Mouse (Mus musculus) neural tube, embryonic 14.5 days (tissue): ENCODE measurements at regions not wholly inside any gene's neighbourhood (a gene's known extent, or its start where the extent isn't known, plus 50 kb on each side); places are given as distances from the start of the nearest gene placed in this dataset.

Experiments
- ATAC-seq: fragments of 200-750 bp; cut with Nextera tagmentation; 2 replicates; pipeline ENCODE4 v1.8.0; 2017; ENCODE audit warnings: low read depth, mild to moderate bottlenecking, moderate TSS enrichment, moderate library complexity
- H3K27ac ChIP-seq: fragments of 300-500 bp; sonication (generic); 2 replicates; pipeline ENCODE4 v1.5.1; 2014; ENCODE audit warnings: low read depth, mild to moderate bottlenecking, control low read depth, low read length, moderate library complexity, mixed read lengths
- H3K27me3 ChIP-seq: fragments of 300-500 bp; sonication (generic); 2 replicates; pipeline ENCODE4 v1.6.1; 2014; ENCODE audit warnings: low read length; ENCODE audit not compliant: control insufficient read depth, insufficient read depth
- H3K36me3 ChIP-seq: fragments of 300-500 bp; sonication (generic); 2 replicates; pipeline ENCODE4 v1.6.1; 2014; ENCODE audit warnings: low read length, mixed read lengths; ENCODE audit not compliant: control insufficient read depth, insufficient read depth
- H3K4me1 ChIP-seq: fragments of 300-500 bp; sonication (generic); 2 replicates; pipeline ENCODE4 v1.6.1; 2014; ENCODE audit warnings: low read length; ENCODE audit not compliant: control insufficient read depth, insufficient read depth
- H3K4me2 ChIP-seq: fragments of 300-500 bp; sonication (generic); 2 replicates; pipeline ENCODE4 v1.6.1; 2014; ENCODE audit warnings: mild to moderate bottlenecking, low read depth, low read length, control low read depth
- H3K4me3 ChIP-seq: fragments of 300-500 bp; sonication (generic); 2 replicates; pipeline ENCODE4 v1.5.1; 2014; ENCODE audit warnings: low read depth, low read length, control low read depth, mixed read lengths
- H3K9ac ChIP-seq: fragments of 300-500 bp; sonication (generic); replicated peaks from 2 replicates; pipeline ENCODE4 v1.6.1; 2014; ENCODE audit warnings: low read depth, mild to moderate bottlenecking, control low read depth, low read length, mixed read lengths
- H3K9me3 ChIP-seq: fragments of 300-500 bp; sonication (generic); 2 replicates; pipeline ENCODE4 v1.6.1; 2016; ENCODE audit warnings: low read length; ENCODE audit not compliant: control insufficient read depth
- WGBS: fragments of 180-500 bp; shearing (Covaris S2); extraction: QIAGEN DNeasy Blood & Tissue Kit; methylation state at CpG from one replicate; pipeline ENCODE4 v1.1.7; 2014; 5-methylcytosine and 5-hydroxymethylcytosine counted together

GRCm38 (mm10) chrX:167103501-167104246 is 105.4 kb downstream of the Tmsb4x start:
- no peaks in the 10 kb centered on the region for H3K36me3 ChIP-seq
- ATAC-seq: no peak
- H3K27me3 ChIP-seq: no peaks in the 10 kb centered on the region; the same call in 1 of the 2 replicates
- H3K4me2 ChIP-seq: no peak overlapping the region
- no peaks in the 10 kb centered on the region for H3K4me1 ChIP-seq
- H3K27ac ChIP-seq: no peak overlapping the region
- no peak overlapping the region for H3K4me3 ChIP-seq
- 34% methylated on average over 12 of the region's 12 CpGs for WGBS
- H3K9ac ChIP-seq: no peak overlapping the region
- no peaks in the 10 kb centered on the region for H3K9me3 ChIP-seq

DNA sequence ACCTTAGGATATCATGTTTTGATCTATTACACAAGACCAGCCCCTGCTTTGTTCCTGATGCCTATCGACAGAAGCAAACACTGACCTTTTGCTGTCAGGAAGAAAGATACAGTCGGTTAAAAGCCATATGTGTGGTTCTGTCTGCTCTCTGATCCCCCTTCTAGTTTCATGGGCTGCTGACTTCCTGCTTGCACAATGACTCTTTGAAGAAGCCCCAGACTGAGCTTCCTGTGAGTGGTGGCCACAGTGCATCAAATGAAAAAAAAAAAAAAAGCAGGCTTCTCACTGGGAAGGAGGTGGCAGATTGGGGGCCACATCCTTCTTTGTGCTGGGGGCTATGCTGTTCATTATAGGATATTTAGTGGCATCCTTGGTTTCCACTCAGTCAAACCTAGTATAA is 107.2 kb downstream of the Tmsb4x start:
- H3K4me3 ChIP-seq: no peak overlapping the region
- no peak for ATAC-seq
- 77% methylated on average over 2 of the region's 2 CpGs for WGBS
- no peak overlapping the region for H3K27ac ChIP-seq
- no peaks in the 10 kb centered on the region for H3K9me3 ChIP-seq
- no peaks in the 10 kb centered on the region; the same call in 1 of the 2 replicates for H3K27me3 ChIP-seq
- H3K9ac ChIP-seq: no peak overlapping the region
- H3K4me1 ChIP-seq: no peaks in the 10 kb centered on the region
- H3K4me2 ChIP-seq: no peak overlapping the region
- no peaks in the 10 kb centered on the region for H3K36me3 ChIP-seq

- Histone ChIP-seq H3K4me2 (no peak overlapping the region), H3K9ac (no peak overlapping the region), H3K27ac (no peak overlapping the region), H3K36me3 (no peaks in the 10 kb centered on the region), H3K4me3 (no peak overlapping the region), H3K4me1 (no peaks in the 10 kb centered on the region), H3K9me3 (no peaks in the 10 kb centered on the region), H3K27me3 (no peaks in the 10 kb centered on the region; the same call in 1 of the 2 replicates)
- no peak for ATAC-seq
- 65% methylated on average over 6 of the region's 6 CpGs for WGBS
Measured at GRCm38 (mm10) chrX:167099411-167099810, 109.7 kb downstream of the Tmsb4x start.

DNA sequence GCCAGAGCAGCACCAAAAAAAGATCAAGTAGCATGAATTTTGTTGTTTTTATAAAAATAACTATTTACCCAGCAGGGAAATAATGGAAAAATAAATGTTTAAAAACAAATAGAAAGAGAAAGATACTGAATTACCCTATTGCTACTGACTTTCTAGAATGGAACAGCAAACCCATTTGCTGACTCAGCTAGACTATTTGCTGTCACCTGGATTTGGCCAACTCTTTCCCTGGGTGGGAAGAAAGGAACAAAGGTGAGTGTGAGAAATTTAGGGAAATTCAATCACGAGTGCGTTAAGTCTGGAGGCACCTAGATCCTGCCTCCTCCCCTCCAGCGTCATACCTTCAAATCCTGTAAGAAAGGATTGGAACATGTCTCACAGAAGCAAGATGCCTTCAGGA is 110.2 kb downstream of the Tmsb4x start:
- Histone ChIP-seq H3K9me3 (no peaks in the 10 kb centered on the region), H3K4me2 (no peak overlapping the region), H3K9ac (no peak overlapping the region), H3K27ac (no peak overlapping the region), H3K36me3 (no peaks in the 10 kb centered on the region), H3K27me3 (no peaks in the 10 kb centered on the region; the same call in 1 of the 2 replicates), H3K4me3 (no peak overlapping the region), H3K4me1 (no peaks in the 10 kb centered on the region)
- 82% methylated on average over 3 of the region's 3 CpGs for whole genome bisulfite sequencing
- ATAC-seq: no peak

DNA sequence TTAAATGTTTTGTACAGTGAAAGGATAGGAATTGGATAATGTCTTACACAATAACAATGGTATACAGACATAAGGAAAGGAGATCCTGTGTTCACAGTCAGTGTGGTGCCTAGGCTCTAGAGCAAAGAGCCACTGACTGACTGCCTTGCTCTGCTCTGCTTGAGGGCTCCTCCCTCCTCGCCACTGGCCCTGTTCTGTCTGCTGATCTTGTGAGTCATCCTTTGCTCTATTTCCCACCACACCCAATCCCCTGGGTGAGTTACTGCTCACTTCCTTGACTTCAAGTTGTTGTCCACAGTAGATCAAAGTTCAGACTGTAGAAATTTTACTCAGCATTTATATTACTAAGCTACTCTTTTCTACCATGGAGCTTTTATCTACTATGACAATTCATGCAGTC is 117.3 kb downstream of the Tmsb4x start:
- WGBS: 65% methylated on average over 1 of the region's 1 CpGs
- H3K4me2 ChIP-seq: no peak overlapping the region
- H3K9me3 ChIP-seq: no peaks in the 10 kb centered on the region
- H3K9ac ChIP-seq: no peak overlapping the region
- no peak for ATAC-seq
- no peak overlapping the region for H3K27ac ChIP-seq
- H3K4me3 ChIP-seq: no peak overlapping the region
- peaks cover 3% of the 10 kb centered on the region; the same call in 1 of the 2 replicates for H3K27me3 ChIP-seq
- H3K36me3 ChIP-seq: no peaks in the 10 kb centered on the region
- no peaks in the 10 kb centered on the region for H3K4me1 ChIP-seq

DNA sequence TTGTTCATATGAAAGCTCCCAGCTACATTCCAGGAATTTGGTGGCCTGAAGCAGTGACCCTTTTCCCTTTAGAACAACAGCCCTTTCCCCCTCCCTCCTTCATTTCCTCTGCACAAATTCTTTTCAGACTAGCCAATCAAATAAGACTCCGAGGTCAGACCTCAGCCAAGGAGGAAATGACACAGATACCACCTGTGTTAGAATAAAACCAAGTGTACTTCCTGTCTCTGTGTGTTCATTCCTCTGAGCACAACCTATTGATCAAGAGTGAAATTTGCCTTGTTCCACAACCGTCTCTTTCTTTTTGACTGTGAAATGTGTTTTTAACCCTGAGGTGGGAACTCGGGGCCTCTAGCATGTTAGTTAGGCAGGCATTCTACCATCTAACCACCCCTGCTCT is 120.2 kb downstream of the Tmsb4x start:
- ATAC-seq: no peak
- no peaks in the 10 kb centered on the region for H3K9me3 ChIP-seq
- no peak overlapping the region for H3K9ac ChIP-seq
- H3K4me1 ChIP-seq: no peaks in the 10 kb centered on the region
- WGBS: 53% methylated on average over 3 of the region's 3 CpGs
- H3K4me3 ChIP-seq: no peak overlapping the region
- H3K36me3 ChIP-seq: no peaks in the 10 kb centered on the region
- no peak overlapping the region for H3K27ac ChIP-seq
- H3K4me2 ChIP-seq: no peak overlapping the region
- H3K27me3 ChIP-seq: peaks cover 3% of the 10 kb centered on the region; the same call in 1 of the 2 replicates

DNA sequence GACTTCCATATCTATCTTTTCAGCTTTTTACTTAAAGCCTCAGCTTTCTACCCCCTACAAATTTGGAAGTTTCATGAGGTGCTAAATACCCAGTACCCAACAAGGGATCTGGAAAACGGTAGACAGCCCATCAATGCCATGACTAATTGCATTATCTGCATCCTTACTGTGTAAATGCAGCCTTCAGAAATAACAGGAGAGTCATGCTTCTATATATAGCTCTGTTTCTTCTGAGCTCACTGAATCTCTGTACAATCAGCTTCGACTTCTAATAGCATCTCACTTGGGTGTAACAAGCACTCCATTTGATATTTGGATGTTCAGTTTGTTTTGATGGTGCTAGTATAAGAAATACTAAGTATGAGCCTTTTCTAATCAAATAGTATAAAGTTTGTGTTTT is 120.7 kb downstream of the Tmsb4x start:
- Histone ChIP-seq H3K4me1 (no peaks in the 10 kb centered on the region), H3K36me3 (no peaks in the 10 kb centered on the region), H3K9ac (no peak overlapping the region), H3K4me2 (no peak overlapping the region), H3K4me3 (no peak overlapping the region), H3K27ac (no peak overlapping the region), H3K27me3 (peaks cover 3% of the 10 kb centered on the region; the same call in 1 of the 2 replicates), H3K9me3 (no peaks in the 10 kb centered on the region)
- 25% methylated on average over 2 of the region's 2 CpGs for WGBS
- ATAC-seq: no peak

DNA sequence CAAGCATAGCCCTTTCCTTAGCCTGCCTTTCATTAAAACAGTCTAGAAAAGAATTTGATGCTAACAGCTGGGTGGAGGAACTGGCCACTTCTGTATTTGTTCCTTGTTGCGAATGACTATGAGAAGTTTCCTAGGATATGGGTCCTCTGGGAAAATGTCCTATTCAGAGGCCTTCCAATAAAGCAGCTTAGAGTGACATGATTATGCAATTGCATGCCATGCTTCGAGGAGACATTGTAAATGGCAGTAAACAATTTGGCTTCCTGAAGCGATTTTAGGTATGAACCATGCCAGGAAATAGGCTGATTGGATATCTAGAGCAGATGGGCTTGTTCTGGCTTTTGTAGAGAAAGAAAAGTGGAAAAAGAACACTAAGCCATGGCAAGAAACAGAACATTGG is 128.3 kb downstream of the Tmsb4x start:
- ATAC-seq: no peak

DNA sequence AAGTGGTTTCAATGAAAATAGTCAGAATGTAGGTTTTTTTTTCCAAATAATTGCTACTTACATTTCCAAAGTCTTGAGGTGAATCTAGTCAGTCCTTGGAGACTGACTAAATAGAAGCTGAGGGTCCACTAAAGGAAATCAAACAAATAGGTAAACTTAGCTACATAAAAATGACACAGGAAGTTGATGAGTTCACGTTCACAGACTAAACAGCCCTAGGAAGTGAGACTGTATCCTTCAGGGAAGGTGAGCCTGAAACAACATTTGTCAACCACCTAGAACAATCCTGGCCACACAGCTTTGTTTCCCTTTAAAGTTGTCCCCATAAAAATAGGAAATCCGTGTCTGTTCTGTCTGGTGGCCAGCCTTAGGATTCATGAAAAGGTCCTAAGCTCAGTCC is 140.0 kb downstream of the Tmsb4x start:
- Histone ChIP-seq H3K9me3 (no peaks in the 10 kb centered on the region), H3K27ac (no peak overlapping the region), H3K4me2 (no peak overlapping the region), H3K4me3 (no peak overlapping the region), H3K27me3 (no peaks in the 10 kb centered on the region), H3K9ac (no peak overlapping the region), H3K36me3 (no peaks in the 10 kb centered on the region), H3K4me1 (no peaks in the 10 kb centered on the region)
- no peak for ATAC-seq
- 66% methylated on average over 2 of the region's 2 CpGs for WGBS

More for the DNA sequence above, 128.3 kb downstream of the Tmsb4x start:
- no peak overlapping the region for H3K9ac ChIP-seq
- H3K27me3 ChIP-seq: no peaks in the 10 kb centered on the region
- no peak overlapping the region for H3K4me3 ChIP-seq
- H3K4me1 ChIP-seq: no peaks in the 10 kb centered on the region
- no peaks in the 10 kb centered on the region for H3K36me3 ChIP-seq
- H3K27ac ChIP-seq: no peak overlapping the region
- no peaks in the 10 kb centered on the region for H3K9me3 ChIP-seq
- no peak overlapping the region for H3K4me2 ChIP-seq
- 51% methylated on average over 3 of the region's 3 CpGs for WGBS
